Mouse (Mus musculus) liver, adult 2 months (tissue): ENCODE results near the gene Olfr611.

Source experiments
- CTCF ChIP-seq: fragments of 200-500 bp; IDR thresholded peaks from 2 replicates; pipeline ENCODE4 v1.5.1; 2011; ENCODE audit warnings: low read depth, low read length, control low read depth
- POLR2A ChIP-seq: fragments of 200-500 bp; IDR thresholded peaks from 2 replicates; pipeline ENCODE4 v1.6.1; 2011; ENCODE audit warnings: low read length, control low read depth; ENCODE audit not compliant: insufficient read depth; ENCODE audit errors: extremely low read depth

- TF ChIP-seq CTCF: no peak
- TF ChIP-seq POLR2A: no peak
Measured at GRCm38 (mm10) chr7:103547774-103548173, 27.1 kb upstream of the Olfr611 start, which contains the start of gene Olfr613.
